Mouse (Mus musculus): ENCODE data around the gene Cdc45. TPM values are rescaled to one million over a fixed set of nuclear protein-coding genes. Genes with fewer than 3 reads are reported as not detected.
"Not testable (repeated sequence)": the region's sequence is repeated elsewhere in the genome, so short reads cannot be mapped to it uniquely, and the experiment has no call there.

Cdc45 gene
- 1 to 10 TPM; 2.0 to 2.2 TPM for total RNA-seq (2021)
- long read RNA-seq, partial matches to known transcripts: 1 of 3 reads
- long read RNA-seq, other reads (novel, unspliced or antisense): 1 of 3 reads

DNA sequence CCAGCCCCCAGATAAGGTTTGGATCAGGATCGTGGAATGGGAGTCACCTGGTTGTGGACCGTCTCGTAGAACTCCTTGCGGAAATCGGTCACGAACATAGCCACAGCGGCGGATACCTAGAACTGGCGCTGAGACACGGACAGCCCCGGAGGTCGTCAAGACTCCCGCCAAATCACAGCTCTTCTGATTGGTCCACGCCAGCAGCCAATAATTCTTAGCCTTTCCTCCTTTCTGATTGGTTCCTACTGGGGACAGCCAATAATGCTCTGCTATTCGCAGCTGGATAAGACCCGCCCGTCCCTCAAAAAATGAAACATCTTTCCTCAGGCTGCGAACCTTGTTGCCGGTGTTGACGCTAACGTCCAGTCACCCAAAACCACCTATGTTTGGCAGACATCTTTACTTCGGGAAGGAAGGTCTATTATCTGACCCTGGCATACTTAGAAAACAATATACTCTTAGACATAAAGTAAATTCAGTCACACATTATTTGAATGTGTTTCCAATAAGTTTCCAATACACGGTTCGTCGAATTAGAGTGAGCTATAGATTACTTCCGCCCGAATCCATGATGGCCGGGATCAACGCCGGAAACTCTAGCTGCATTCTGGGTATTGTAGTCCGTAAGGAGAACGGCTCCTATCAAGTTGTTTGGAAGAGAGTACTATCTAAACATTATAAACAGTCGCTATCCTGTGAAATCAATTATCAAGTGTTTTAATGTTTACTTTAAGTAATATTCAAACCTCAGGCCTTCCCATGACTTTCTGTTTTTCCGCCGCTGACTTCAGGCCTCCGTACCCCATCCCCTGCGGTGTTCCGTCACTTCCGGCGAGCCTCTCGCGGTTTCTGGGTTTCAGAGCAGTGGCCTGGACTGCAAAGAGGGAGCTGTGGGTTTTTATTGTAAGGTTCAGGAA, at the start of gene Cdc45, which contains the start of gene Ufd1:
Gene Cdc45, minus strand, starts transcription at position 520 of the 917 bp plus-strand sequence.
Gene Ufd1, plus strand, starts transcription at position 312 of the 917 bp plus-strand sequence.
- peak; percentile 87 to 93 for DNase-seq (ENCODE audit: low spot score in 2 of 2)

DNA sequence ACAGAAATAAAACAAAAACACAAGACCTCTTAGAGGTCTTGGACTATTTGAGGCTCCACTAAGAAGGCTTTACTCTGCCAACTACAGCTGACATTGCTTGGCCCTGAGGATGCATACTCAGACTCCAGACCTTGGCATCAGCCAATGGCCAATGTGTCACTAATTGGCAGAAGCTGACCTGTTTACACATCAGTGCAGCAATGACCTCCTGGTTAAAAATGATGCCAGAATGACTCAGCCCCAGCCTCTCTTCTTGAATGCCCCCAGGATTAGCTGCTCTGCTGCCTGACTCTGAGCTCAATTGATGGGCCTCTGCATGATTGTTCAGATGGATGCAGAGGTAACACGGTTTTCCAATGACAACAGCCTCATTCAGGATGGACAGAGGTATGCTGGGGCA, 48.4 kb upstream of the Cdc45 start:
- DNase-seq (ENCODE audit: low spot score in 2 of 2): no peak

DNA sequence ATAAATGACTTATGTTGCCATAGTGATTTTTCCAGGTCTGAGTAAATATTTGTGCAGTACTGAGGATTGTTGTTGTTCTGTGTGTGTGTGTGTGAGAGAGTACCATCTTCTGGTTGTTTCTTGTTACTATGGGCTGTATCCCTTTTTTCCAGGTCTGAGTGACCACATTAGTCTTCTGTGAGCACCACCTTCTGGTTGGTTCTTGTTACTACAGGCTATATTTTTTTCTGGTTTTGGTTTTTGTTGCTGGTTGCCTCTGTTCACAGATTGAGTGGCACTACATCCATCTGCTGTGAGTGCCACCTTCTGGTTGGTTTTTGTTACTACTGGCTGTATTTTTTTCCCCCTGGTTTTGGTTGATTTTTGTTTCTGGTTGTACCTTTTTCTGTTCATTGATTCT, 46.8 kb upstream of the Cdc45 start:
- peak in 1 of 2 experiments; percentile 75 for DNase-seq (ENCODE audit: low spot score in 2 of 2)

- not testable (repeated sequence) for DNase-seq (ENCODE audit: low spot score in 2 of 2)
These were observed 37.9 kb upstream of the Cdc45 start for GRCm38 (mm10) chr16:18849521-18850190.

- no peak for DNase-seq (ENCODE audit: low spot score in 2 of 2)
These were observed 34.6 kb upstream of the Cdc45 start for GRCm38 (mm10) chr16:18846301-18846820.

DNA sequence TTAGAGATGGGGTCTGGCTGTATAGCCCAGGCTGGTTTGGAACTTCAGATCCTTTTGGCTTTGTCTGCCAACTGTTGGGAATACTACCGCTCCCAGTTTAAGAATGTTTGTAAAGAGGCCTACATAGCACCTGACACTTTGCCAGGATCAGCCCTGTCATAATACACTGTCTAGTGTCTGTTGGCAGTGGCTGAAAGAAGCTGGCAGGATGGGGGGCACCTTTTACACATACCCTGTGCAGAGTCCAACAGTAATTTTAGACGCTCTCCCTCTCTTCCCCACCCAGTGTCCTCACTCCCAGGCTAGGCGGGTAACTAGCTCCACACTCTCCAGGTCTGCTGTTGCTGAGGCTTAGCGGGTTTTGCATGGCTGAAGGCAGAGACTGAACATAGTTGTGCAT, 26.6 kb upstream of the Cdc45 start:
- DNase-seq (ENCODE audit: low spot score in 2 of 2): no peak

DNA sequence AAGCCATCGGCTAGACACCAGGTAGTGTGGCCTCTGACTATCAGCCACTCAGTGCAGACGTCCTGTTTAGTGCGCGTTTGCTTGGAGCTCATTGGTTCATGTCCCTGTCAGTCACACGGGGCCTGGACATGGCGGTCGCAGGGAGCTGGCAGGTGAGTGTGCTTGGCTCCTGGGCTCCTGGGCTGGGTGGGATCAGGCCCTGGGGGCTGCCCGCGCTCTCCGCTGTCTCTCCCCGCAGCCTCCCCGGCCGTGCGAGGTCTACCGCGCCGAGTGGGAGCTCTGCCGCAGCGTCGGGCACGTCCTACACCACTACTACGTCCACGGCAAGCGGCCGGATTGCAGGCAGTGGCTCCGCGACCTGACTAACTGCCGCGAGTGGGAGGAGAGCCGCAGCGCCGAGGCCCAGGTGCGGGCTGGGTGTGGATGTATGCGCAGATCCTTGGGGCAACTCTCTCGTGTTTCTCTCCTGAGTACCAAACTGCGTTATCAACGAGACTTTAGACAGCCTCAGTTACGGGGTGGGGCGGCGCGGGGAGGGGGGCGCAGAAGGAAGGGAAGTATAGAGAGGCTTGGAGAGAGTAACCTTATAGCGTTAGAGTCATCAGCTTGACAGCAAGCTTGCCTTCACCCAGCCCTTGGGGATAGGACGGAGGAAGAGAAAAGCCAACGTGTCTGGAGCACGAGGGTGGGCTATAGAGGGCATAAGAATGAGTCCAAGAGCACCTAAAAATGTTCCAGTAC, 24.9 kb upstream of the Cdc45 start, which contains the start of the genes 2510002D24Rik and Gm28539:
Gene 2510002D24Rik, plus strand, starts transcription at position 111 of the 741 bp plus-strand sequence.
Gene Gm28539, plus strand, starts transcription at position 117 of the 741 bp plus-strand sequence.
- DNase-seq (ENCODE audit: low spot score in 2 of 2): peak; percentile 89 to 97

DNA sequence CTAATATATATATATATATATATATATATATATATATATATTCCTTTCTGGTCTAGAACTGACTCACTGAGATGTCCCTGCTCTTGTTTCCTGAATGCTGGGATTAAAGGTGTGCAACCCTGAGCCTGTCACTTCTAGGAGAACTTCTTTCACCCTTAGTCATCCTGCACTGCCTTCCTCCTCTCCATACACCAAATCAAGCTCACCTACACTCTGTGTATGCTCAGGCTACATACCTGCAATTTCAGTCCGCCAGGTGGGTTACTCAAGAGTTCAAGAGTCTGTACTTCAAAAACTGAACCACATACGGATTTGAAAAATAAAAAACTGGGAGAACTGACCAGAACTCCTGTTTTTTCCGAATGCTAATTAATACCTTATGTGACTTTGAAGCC, 24.3 kb upstream of the Cdc45 start:
- no peak for DNase-seq (ENCODE audit: low spot score in 2 of 2)

DNA sequence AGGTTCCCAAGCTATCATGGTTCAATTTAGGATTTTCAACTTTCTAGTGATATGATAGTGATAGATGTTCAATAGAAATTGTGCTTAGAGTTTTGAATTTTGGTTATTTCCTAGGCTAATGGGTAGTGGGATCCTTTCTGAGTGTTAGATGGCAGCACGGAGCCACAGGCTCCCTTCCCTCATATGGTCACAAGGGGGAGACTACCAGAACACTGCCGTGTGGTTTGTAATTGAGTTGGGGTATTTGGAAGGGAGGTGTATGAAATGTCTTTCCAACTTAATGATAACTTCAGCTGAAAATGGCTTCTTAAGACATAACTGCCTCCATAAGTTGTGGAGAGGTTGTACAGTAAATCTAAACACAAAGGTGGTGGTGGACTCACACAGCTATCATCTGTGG, 21.7 kb upstream of the Cdc45 start:
- no peak for DNase-seq (ENCODE audit: low spot score in 2 of 2)

GRCm38 (mm10) chr16:18829102-18829501, 17.3 kb upstream of the Cdc45 start:
- DNase-seq (ENCODE audit: low spot score in 2 of 2): no peak

DNA sequence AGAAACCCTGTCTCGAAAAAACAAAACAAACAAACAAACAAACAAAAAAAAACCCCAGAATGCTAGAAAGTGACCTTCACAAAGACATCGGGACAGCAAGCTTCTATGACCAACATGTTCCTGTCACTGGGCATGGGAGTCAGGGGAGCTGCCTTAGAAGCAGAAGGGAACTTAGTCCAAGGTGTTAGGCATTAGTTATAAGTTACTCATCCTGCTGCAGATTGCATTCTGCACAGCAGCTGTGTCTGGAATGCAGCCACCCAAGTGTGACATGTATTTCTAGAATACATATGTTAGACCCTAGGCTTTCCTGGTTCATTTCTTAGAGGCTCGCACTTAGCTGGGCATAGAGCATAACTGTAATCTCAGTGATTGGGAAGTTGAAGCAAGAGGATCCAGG, 16.8 kb upstream of the Cdc45 start:
- DNase-seq (ENCODE audit: low spot score in 2 of 2): no peak

DNA sequence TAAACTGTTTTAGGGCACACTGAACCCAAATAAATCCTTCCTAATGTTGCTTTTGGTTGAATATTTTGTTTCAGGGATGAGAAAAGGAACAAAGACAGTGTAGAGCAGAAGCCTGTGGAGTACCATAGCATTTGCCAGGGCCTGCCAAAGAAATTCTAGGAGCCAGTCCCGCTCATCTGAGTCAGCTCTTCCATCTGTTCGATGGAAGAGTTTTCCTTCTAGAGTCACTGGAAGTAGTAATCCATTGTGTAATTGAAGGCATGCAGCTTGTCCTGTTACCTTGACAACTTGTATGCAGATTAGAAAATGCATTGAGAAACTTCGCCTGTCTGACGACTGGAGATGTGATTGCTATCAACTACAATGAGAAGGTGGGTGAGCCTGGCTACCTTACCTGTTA, 11.1 kb upstream of the Cdc45 start:
- DNase-seq (ENCODE audit: low spot score in 2 of 2): peak; percentile 64 to 82

DNA sequence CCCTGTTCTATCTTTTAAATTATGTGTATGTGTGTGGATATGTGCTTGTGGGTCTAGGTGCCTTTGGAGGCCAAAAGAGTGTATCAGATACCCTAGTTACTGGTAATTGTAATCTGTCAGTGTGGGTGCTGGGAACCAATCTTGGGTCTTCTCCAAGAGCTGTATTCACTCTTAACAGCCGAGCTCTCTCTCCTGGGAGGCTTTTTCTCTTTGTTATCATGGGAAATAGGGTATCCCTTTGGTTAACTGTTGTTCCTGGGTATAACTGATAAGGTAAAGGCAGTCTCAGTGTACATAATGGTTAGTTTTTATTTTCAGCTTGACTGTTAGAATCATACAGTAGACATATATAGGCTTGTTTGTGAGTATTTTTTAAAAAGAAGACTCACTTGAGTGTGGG, 10.6 kb upstream of the Cdc45 start:
- no peak for DNase-seq (ENCODE audit: low spot score in 2 of 2)

DNA sequence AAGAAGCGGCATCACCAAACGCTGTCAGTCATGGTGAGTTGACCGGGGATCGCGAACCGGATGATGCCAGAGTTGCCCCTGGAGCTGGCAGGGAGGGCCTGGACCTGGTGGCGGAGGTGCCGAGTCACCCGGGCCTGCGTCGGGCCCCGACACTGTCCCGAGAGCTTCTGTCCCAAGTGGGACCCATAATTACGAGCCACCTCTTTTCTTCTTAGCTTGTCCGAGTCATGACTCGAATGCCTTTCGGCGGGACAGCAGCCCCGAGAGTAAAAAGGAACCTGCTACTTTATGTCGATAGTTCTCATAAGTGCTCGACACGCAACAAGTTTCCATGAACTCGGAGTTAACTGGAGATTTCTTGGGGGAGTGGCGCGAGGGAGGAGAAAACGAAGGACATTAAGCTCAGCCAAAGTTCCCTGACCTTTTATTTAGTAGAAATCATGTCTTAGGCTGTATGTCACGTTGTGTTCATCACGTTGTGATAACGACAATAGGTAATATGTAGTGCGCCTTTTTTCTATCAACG, 661 bp upstream of the Cdc45 start:
- DNase-seq (ENCODE audit: low spot score in 2 of 2): no peak

DNA sequence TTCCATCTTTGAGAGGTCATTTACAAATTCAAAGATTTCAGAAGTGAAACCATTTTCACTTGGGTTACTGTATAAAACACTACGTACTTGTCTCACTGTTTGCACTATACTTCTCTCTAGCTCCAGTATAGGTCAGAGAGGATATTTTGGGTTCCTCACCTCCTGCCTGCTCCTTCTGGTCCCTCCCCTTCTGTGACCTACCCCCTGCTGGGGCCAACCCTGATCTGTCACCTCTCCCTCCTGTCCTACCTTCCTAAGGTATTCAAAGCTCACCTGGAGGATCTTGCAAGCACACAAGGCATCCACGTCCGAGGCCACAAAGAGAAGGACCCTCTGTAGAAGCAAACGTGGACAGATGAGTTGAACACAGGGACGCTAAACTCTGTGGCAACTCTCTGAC, 755 bp downstream of the Cdc45 start:
- DNase-seq (ENCODE audit: low spot score in 2 of 2): no peak

DNA sequence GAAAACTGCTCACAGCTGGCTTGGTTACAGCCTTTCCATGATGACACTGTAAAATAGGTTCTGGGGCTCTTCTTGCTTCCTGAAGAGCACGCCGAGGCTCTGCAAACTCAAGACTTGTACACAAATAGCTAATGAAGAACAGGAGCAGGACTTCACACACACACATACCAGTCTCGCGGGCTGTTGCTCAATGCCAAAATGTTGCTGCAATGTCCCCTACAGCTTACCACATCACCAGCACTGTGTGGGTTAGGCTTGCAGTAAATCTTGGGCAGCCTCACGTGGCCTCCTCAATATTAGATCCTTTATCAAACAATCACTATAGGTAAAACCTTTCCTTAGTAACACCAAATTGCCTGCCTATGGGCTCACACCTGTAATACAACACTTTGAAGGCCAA, 2.8 kb downstream of the Cdc45 start:
- no peak for DNase-seq (ENCODE audit: low spot score in 2 of 2)

GRCm38 (mm10) chr16:18805746-18806145, 6.0 kb downstream of the Cdc45 start:
- no peak for DNase-seq (ENCODE audit: low spot score in 2 of 2)

GRCm38 (mm10) chr16:18798841-18799240, 12.9 kb downstream of the Cdc45 start:
- DNase-seq (ENCODE audit: low spot score in 2 of 2): peak; percentile 47 to 81

DNA sequence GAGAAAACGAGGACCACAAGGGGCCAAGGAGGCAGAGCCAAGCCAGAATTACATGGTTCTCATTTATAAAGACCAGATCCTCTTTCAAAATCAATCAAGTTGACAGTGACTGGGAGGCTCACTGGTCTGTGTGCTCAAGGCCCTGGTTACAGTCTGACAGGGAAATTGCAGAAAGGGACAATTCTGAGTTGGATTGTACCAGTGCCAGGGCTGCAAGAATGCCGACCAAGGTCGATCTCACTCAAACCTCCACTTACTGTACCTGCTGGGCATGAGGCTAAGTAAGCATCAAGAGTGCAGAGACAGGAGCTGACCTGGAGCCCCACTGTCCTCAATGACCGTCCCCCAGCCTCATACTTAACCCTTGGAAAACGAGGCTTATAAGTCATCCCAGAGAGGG, 13.6 kb downstream of the Cdc45 start:
- no peak for DNase-seq (ENCODE audit: low spot score in 2 of 2)

GRCm38 (mm10) chr16:18796645-18797044, 15.1 kb downstream of the Cdc45 start:
- DNase-seq (ENCODE audit: low spot score in 2 of 2): no peak
